Comparison of ENCODE assay signal across 7 mouse cellular contexts in genomic region chr11:93987625-93988327, GRCm38 (mm10). TPM values are rescaled to one million over a fixed set of nuclear protein-coding genes. Genes with fewer than 3 reads are reported as not detected.
A peak's percentile ranks its signal among the peaks of the same experiment; 100 is the strongest.
DNase-seq lines count a peak whose midpoint lies in the region; ATAC-seq lines count a peak whose summit lies in the region.

No protein-coding gene starts in this region.

- peaks cover 7% of the 10 kb centered on the region; the same call in 1 of the 2 replicates for H3K27me3 ChIP-seq in neural tube, embryonic 13.5 days
- peaks cover 3% of the 10 kb centered on the region; the same call in 1 of the 2 replicates for H3K27me3 ChIP-seq in neural tube, embryonic 15.5 days (replicated peaks)
- no peaks in the 10 kb centered on the region for H3K27me3 ChIP-seq in heart, embryonic 10.5 days (ENCODE audit: insufficient read depth, poor library complexity, severe bottlenecking)
- H3K27me3 ChIP-seq in liver, embryonic 12.5 days (replicated peaks) = no peaks in the 10 kb centered on the region
- 0 out of 2 replicates have a peak, but pooled peaks cover 5% of the 10 kb centered on the region for H3K27me3 ChIP-seq in forebrain, embryonic 16.5 days (replicated peaks; ENCODE audit: control insufficient read depth, insufficient read depth, low read length)

- H3K36me3 ChIP-seq in neural tube, embryonic 13.5 days = no peaks in the 10 kb centered on the region
- H3K36me3 ChIP-seq in neural tube, embryonic 15.5 days = no peaks in the 10 kb centered on the region
- H3K36me3 ChIP-seq in heart, embryonic 10.5 days = no peaks in the 10 kb centered on the region
- no peaks in the 10 kb centered on the region for H3K36me3 ChIP-seq in liver, embryonic 12.5 days
- no peaks in the 10 kb centered on the region for H3K36me3 ChIP-seq in forebrain, embryonic 16.5 days (ENCODE audit: control insufficient read depth, insufficient read depth)

- WGBS in neural tube, embryonic 13.5 days = 76% methylated on average over 8 of the region's 8 CpGs
- 83% methylated on average over 8 of the region's 8 CpGs for WGBS in neural tube, embryonic 15.5 days
- 47% methylated on average over 8 of the region's 8 CpGs for WGBS in heart, embryonic 10.5 days
- 29% methylated on average over 8 of the region's 8 CpGs for WGBS in liver, embryonic 12.5 days (ENCODE audit: insufficient replicate concordance)
- 73% methylated on average over 8 of the region's 8 CpGs for WGBS in forebrain, embryonic 16.5 days

- no peaks in the 10 kb centered on the region for H3K4me1 ChIP-seq in neural tube, embryonic 13.5 days (replicated peaks)
- no peaks in the 10 kb centered on the region for H3K4me1 ChIP-seq in neural tube, embryonic 15.5 days
- peaks cover 11% of the 10 kb centered on the region for H3K4me1 ChIP-seq in heart, embryonic 10.5 days
- peaks cover 16% of the 10 kb centered on the region for H3K4me1 ChIP-seq in liver, embryonic 12.5 days
- H3K4me1 ChIP-seq in forebrain, embryonic 16.5 days (replicated peaks; ENCODE audit: control insufficient read depth, insufficient read depth, low read length) = no peaks in the 10 kb centered on the region

- H3K27ac ChIP-seq in neural tube, embryonic 13.5 days (replicated peaks) = peak overlapping the region; percentile 38; the same call in 1 of the 2 replicates
- no peak overlapping the region for H3K27ac ChIP-seq in neural tube, embryonic 15.5 days (replicated peaks)
- H3K27ac ChIP-seq in heart, embryonic 10.5 days = peak overlapping the region; percentile 81
- H3K27ac ChIP-seq in liver, embryonic 12.5 days = peak overlapping the region; percentile 70
- H3K27ac ChIP-seq in forebrain, embryonic 16.5 days (ENCODE audit: low read length) = no peak overlapping the region

- no peak overlapping the region for H3K9ac ChIP-seq in neural tube, embryonic 13.5 days
- H3K9ac ChIP-seq in neural tube, embryonic 15.5 days (replicated peaks) = no peak overlapping the region
- H3K9ac ChIP-seq in liver, embryonic 12.5 days = no peak overlapping the region
- no peak overlapping the region for H3K9ac ChIP-seq in forebrain, embryonic 16.5 days (replicated peaks; ENCODE audit: low read depth, low read length)

- no peak overlapping the region for H3K4me2 ChIP-seq in neural tube, embryonic 13.5 days
- H3K4me2 ChIP-seq in neural tube, embryonic 15.5 days = no peak overlapping the region
- H3K4me2 ChIP-seq in liver, embryonic 12.5 days = no peak overlapping the region
- no peak overlapping the region for H3K4me2 ChIP-seq in forebrain, embryonic 16.5 days (ENCODE audit: low read length)

- no peak for ATAC-seq in neural tube, embryonic 13.5 days (ENCODE audit: low read depth)
- no peak for ATAC-seq in neural tube, embryonic 15.5 days (ENCODE audit: low FRiP score)
- no peak; the same call in 1 of the 2 replicates for ATAC-seq in liver, embryonic 12.5 days
- no peak for ATAC-seq in forebrain, embryonic 16.5 days

- no peaks in the 10 kb centered on the region for H3K9me3 ChIP-seq in neural tube, embryonic 13.5 days
- H3K9me3 ChIP-seq in neural tube, embryonic 15.5 days (replicated peaks) = no peaks in the 10 kb centered on the region
- no peaks in the 10 kb centered on the region for H3K9me3 ChIP-seq in heart, embryonic 10.5 days
- no peaks in the 10 kb centered on the region for H3K9me3 ChIP-seq in liver, embryonic 12.5 days (replicated peaks)
- H3K9me3 ChIP-seq in forebrain, embryonic 16.5 days (ENCODE audit: control insufficient read depth, low read length) = no peaks in the 10 kb centered on the region

- H3K4me3 ChIP-seq in neural tube, embryonic 13.5 days = no peak overlapping the region
- no peak overlapping the region for H3K4me3 ChIP-seq in neural tube, embryonic 15.5 days (replicated peaks)
- no peak overlapping the region for H3K4me3 ChIP-seq in heart, embryonic 10.5 days
- H3K4me3 ChIP-seq in liver, embryonic 12.5 days = no peak overlapping the region
- no peak overlapping the region for H3K4me3 ChIP-seq in forebrain, embryonic 16.5 days (replicated peaks; ENCODE audit: low read length)

- DNase-seq in heart, embryonic 10.5 days (ENCODE audit: low spot score) = no peak
- DNase-seq in c-Kit-positive CD71-positive TER-119-positive erythroid progenitor cells, embryonic 14.5 days (ENCODE audit: low spot score) = no peak
- no peak for DNase-seq in frontal cortex, postnatal 36 days (ENCODE audit: low spot score in 2 of 2)

RNA-seq across cellular contexts. Expression of gene Spag9, which starts 8.1 kb away (rescaled TPM):
- polyA plus RNA-seq in neural tube, embryonic 13.5 days (2015; fragmentation: Nextera tagmentation; extraction: Ambion mirVana) = 82.4 and 83.4 TPM in 2 replicates
- 64.9 and 71.1 TPM in 2 replicates for polyA plus RNA-seq in neural tube, embryonic 15.5 days (2015; fragmentation: Nextera tagmentation; extraction: Ambion mirVana)
- 27.8 and 32.4 TPM in 2 replicates for polyA plus RNA-seq in heart, embryonic 10.5 days (2016; fragmentation: Nextera tagmentation; extraction: Ambion mirVana)
- polyA plus RNA-seq in liver, embryonic 12.5 days (2016; fragmentation: Nextera tagmentation; extraction: Ambion mirVana) = 18.0 and 19.6 TPM in 2 replicates
- 99.1 and 108 TPM in 2 replicates for polyA plus RNA-seq in forebrain, embryonic 16.5 days (2015; fragmentation: Nextera tagmentation; extraction: Ambion mirVana)

RNA-seq across cellular contexts. Expression of gene Nme1, which starts 19.5 kb away (rescaled TPM):
- 302 and 356 TPM in 2 replicates for polyA plus RNA-seq in neural tube, embryonic 13.5 days (2015; fragmentation: Nextera tagmentation; extraction: Ambion mirVana)
- 321 and 363 TPM in 2 replicates for polyA plus RNA-seq in neural tube, embryonic 15.5 days (2015; fragmentation: Nextera tagmentation; extraction: Ambion mirVana)
- polyA plus RNA-seq in heart, embryonic 10.5 days (2016; fragmentation: Nextera tagmentation; extraction: Ambion mirVana) = 188 and 263 TPM in 2 replicates
- 195 and 224 TPM in 2 replicates for polyA plus RNA-seq in liver, embryonic 12.5 days (2016; fragmentation: Nextera tagmentation; extraction: Ambion mirVana)
- 267 and 357 TPM in 2 replicates for polyA plus RNA-seq in forebrain, embryonic 16.5 days (2015; fragmentation: Nextera tagmentation; extraction: Ambion mirVana)

RNA-seq across cellular contexts. Expression of gene Gm20390, which starts 19.7 kb away (rescaled TPM):
- polyA plus RNA-seq in neural tube, embryonic 13.5 days (2015; fragmentation: Nextera tagmentation; extraction: Ambion mirVana) = 330 and 375 TPM in 2 replicates
- 377 and 385 TPM in 2 replicates for polyA plus RNA-seq in neural tube, embryonic 15.5 days (2015; fragmentation: Nextera tagmentation; extraction: Ambion mirVana)
- polyA plus RNA-seq in heart, embryonic 10.5 days (2016; fragmentation: Nextera tagmentation; extraction: Ambion mirVana) = 432 and 461 TPM in 2 replicates
- 264 and 272 TPM in 2 replicates for polyA plus RNA-seq in liver, embryonic 12.5 days (2016; fragmentation: Nextera tagmentation; extraction: Ambion mirVana)
- 347 and 368 TPM in 2 replicates for polyA plus RNA-seq in forebrain, embryonic 16.5 days (2015; fragmentation: Nextera tagmentation; extraction: Ambion mirVana)

RNA-seq across cellular contexts. Expression of gene Nme2, which starts 31.7 kb away (rescaled TPM):
- 86.7 and 107 TPM in 2 replicates for polyA plus RNA-seq in neural tube, embryonic 13.5 days (2015; fragmentation: Nextera tagmentation; extraction: Ambion mirVana)
- 101 and 107 TPM in 2 replicates for polyA plus RNA-seq in neural tube, embryonic 15.5 days (2015; fragmentation: Nextera tagmentation; extraction: Ambion mirVana)
- 176 and 218 TPM in 2 replicates for polyA plus RNA-seq in heart, embryonic 10.5 days (2016; fragmentation: Nextera tagmentation; extraction: Ambion mirVana)
- polyA plus RNA-seq in liver, embryonic 12.5 days (2016; fragmentation: Nextera tagmentation; extraction: Ambion mirVana) = 76.4 and 76.8 TPM in 2 replicates
- polyA plus RNA-seq in forebrain, embryonic 16.5 days (2015; fragmentation: Nextera tagmentation; extraction: Ambion mirVana) = 86.5 and 106 TPM in 2 replicates

Comparison
In these comparisons a context has a peak if more than half of its experiments do, and no peak if none do; other contexts are left out.
1. H3K27ac ChIP-seq: peak in neural tube, embryonic 13.5 days (single experiment), heart, embryonic 10.5 days (single experiment) and liver, embryonic 12.5 days (single experiment); none in neural tube, embryonic 15.5 days (single experiment) and forebrain, embryonic 16.5 days (single experiment).